Mouse (Mus musculus) adrenal gland, postnatal 14 days (tissue): ENCODE results near the gene Trappc2l. TPM values are rescaled to one million over a fixed set of nuclear protein-coding genes. Genes with fewer than 3 reads are reported as not detected.

Experiments used
- DNase-seq: peaks from one replicate; pipeline ENCODE4 v3.0.0; 2021; ENCODE audit warnings: mixed read lengths
- microRNA-seq, 2 experiments: library from miRNA; unstranded; fragments of <30 nt; microRNA quantifications; one replicate each; pipeline ENCODE4 v1.2.0; 2021
- total RNA-seq: library from RNA; stranded (reverse); gene quantifications from 2 replicates; pipeline ENCODE4 v1.2.3, GENCODE M21; 2021

Trappc2l gene
- total RNA-seq, 1 experiment from 2014 or later = 47.6 TPM

DNA sequence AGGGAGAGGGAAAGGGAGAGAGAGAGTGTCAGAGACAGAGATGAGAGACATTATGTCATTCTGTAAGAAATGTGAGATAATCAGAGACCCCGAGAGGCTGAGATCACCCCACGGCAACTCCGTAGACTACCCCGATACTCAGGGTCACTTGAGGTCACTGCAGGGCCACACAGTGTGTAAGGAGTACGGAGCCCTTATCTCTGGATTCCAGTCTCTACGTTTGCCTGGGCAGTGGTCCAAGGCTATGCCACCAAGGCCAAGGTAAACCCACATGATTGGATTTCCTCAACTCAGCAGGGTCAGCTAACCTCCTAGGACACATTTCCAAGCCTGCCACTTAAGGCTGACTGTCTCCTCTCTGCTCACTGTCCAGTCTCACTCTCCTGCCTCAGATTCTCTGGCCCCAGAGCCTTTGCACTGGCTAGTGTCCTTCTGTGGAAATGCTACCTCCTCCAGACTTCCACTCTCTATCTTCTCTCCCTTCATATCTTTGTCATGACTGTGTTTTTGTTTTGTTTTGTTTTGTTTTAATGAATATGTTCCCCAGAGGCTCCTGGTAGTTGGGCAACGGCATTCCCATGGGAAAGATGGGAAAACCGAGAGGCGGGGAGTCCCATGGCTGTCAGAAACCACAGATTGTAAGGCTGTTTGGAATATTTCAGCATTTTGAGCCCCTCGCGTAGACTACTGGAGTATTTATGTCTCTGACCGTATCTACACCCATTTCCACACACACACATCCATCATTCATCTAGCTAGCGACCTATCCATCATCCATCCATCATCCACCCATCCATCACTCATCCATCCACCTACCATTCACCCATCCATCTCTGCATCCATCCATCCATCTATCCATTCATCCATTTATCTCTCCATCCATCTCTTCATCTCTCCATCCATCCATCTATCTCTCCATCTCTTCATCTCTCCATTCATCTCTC is 44.9 kb downstream of the Trappc2l start:
- peak; percentile 91 for DNase-seq

DNA sequence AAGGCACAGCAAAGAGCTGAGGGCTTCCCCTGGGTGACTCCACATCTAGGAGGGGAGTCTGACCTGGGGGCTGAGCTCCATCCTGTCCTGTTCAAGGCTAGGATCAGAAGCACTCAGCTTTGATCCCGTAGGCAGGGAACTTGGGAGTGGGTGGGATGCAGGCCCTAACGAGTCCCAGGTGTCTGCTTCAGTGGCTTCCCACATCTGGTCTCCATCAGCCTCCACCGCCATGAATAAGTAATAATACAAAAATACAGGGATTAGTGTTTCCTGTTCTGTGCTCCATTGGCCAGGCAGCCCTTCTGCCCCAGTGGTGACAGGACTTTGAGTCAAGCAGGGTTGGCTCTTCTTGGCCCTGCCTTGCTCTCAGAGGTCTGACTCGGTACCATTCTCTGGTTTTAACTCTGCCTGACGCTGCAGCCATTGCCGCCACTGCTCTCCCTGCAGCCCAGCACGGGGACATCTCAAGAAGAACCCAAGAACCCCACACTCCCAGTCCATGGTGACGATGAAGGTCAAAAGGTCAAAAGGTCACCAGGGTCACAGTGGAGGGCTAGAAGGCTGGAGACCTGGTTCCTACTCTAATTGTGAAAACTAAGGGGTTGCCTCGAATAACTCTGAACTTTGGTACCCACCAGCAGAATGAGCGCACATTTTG is 46.8 kb downstream of the Trappc2l start:
- DNase-seq = no peak

DNA sequence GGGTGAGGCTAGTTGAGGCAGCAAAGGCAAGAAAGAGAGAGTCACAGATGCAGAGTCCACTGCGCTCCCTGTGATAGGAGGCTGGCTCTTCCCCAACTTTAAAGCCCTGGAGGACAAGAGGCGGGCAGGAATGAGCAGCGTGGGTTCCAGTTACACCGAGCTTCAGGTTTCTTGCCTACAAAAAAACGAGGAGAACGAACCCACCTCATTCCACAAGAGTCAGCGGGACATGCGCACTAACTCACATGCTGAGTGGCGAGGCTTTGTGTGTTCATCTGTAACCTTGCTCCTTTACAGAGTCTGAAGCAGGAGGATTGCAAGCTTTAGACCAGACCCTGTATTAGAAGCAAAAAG is 47.3 kb downstream of the Trappc2l start:
- no peak for DNase-seq

DNA sequence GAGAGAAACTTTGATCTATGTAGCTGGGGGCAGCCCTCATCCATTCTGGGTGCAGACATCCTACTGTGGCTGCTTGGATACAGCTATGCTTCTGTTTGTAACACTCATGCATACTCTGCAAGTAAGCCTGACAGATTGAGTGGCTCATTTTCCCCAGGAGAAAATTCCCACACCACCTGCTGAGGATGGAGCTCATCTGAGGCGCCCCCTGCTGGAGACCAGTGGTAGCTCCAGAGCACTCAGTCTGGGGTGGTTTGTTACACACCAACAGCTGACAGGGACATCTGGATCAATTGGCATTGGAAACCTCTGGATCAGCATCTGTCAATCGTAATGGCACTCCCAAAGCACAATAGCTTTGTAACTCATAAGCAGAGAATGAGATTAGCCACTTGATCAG is 48.6 kb downstream of the Trappc2l start:
- no peak for DNase-seq

DNA sequence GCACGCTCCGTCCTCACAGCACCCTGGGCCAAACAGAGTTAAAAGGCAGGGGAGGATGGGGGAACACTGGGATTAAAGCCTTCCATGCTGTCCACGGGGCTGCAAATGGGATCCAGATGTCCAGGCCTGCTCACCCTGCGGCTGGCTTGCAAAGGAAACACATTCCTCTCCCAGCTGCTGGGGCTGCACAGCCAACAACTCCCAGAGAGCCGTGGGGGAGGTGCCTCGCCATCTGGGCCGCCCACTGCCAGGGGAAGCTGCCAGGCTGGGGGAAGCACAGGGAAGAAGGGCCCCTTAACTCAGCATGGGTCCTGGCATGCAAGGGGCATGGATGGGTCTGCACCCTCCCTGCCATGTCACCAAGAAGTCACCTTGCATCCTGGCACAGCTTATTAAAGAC is 49.7 kb downstream of the Trappc2l start:
- DNase-seq = peak; percentile 73

DNA sequence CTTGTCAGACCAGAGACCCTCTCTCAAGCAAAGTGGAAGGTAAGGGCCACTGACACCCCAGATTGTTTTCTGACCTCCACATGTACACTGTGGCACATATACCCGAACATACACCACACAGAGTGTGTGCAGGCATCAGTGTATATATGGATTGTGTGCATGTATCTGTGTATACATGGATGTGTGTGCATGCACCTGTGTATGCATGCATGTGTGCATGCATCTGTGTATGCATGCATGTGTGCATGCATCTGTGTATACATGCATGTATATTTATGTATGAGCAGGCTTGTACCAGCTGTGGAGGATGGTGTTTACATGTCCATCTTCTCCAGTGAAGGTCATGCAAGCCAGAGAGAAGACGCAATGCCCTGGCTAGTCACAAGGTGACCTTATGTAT is 50.5 kb downstream of the Trappc2l start:
- DNase-seq = no peak

DNA sequence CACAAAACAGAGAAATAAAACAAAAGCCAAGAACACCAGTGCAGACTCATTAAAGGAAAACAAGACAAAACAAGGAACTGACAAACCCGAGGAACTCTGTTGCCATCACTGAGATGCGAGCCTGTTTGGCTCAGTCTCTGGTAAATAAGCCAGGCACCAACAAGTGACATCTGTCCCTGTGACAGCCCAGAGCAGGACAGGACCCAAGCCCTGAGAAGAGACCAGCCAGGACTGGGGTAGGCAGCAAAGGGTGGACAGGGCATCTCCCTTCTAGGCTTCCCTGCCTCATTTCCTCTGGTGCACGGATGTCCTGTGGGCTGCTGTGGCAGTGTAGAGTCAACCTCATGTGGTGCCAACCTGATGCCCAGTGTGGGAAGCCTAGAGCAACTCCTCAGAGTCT is 51.7 kb downstream of the Trappc2l start:
- DNase-seq = no peak

DNA sequence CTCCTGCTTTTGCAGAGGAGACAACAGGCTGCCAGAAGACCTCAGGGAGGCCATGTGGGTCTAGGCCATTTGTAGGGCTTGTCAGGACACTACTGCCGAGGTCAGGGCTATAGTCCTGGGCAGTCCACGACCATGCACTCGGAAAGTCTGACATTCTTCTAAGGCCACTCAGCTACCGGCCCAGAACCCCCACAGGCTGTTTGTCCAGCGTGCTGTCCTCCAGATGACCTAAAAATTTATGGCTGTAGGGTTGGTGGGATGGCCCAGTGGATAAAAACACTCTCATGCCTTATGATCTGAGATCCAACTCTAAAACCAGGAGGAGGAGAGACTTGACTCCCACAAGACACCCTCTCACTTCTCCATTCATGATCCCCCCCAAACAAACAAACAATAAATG is 52.2 kb downstream of the Trappc2l start:
- no peak for DNase-seq

DNA sequence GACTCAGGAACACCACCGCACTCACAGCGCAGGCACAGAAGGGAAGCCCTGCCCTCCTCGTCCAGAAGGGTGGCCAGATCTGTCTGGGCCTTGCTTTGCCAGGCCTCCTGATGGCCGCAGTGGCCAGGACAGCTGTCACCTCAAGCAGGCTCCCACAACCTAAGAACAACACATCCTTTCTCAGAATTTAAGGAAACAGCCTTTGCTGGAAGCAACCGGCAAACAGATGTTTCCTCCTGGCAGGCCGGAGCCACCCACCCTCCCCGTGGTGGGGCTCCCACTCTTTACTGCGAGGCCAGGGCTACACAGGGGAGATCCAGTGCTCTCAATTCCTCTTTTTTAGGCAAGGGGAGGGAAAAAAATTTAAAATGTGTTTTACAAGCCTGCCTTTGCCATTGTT is 53.8 kb downstream of the Trappc2l start:
- peak; percentile 63 for DNase-seq

DNA sequence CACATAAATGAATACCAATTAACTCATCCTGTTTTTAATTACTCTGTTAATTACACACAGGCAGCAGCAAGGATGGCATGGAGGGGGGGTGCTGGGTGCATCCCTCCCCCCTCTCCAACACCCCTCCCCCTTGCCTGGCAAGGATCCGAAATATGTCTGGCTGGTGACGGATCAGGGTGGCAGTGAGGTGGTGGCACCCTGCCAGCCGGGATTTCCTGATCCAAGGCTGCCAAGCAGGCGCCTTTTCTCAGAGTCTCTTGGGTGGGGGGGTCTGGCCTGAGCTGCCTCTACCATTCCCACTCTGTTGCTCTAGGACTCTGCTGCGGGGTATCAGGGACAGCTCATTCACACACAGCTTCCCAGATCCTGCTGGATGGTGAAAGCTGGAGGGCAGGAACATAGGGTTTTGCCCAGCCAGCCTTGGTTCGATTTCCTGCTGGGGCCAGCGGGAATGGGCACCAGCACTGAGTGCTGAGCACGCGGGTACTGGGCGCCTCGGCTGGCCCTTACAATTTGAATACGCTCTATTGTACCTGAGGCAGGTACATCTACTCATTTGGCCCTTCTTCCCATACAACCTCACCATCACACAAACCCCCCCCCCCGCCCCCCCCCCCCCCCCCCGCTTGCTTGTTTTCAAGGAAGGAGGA is 54.4 kb downstream of the Trappc2l start:
- DNase-seq = peak; percentile 92

Small RNAs within 50 kb of the gene (microRNA-seq; reads per million reads assigned to microRNA genes)
- 0 reads per million in 2 experiments for gene Mir6396

Other genes with a start within 250 kb of the Trappc2l start
- 39.5 and 40.6 TPM in 2 replicates for gene Zc3h18, start 235.0 kb upstream of the Trappc2l start, total RNA-seq
- gene Il17c, start 189.6 kb upstream of the Trappc2l start, total RNA-seq = not detected in 2 replicates
- 25.5 and 47.7 TPM in 2 replicates for gene Cyba, start 178.7 kb upstream of the Trappc2l start, total RNA-seq
- gene Mvd, start 168.2 kb upstream of the Trappc2l start, total RNA-seq = 10.6 and 13.3 TPM in 2 replicates
- 0.45 TPM in 1 of 2 replicates, not detected in the other for gene Snai3, start 150.9 kb upstream of the Trappc2l start, total RNA-seq
- gene Rnf166, start 135.6 kb upstream of the Trappc2l start, total RNA-seq = 37.9 and 38.5 TPM in 2 replicates
- gene Ctu2, start 135.5 kb upstream of the Trappc2l start, total RNA-seq = 21.3 and 23.0 TPM in 2 replicates
- 23.2 and 29.9 TPM in 2 replicates for gene Piezo1, start 60.3 kb upstream of the Trappc2l start, total RNA-seq
- gene Cdt1, start 43.6 kb upstream of the Trappc2l start, total RNA-seq = 15.5 and 15.8 TPM in 2 replicates
- 71.3 and 74.9 TPM in 2 replicates for gene Aprt, start 34.7 kb upstream of the Trappc2l start, total RNA-seq
- gene Galns, start 177 bp upstream of the Trappc2l start, total RNA-seq = 5.4 and 7.5 TPM in 2 replicates
- not detected in 2 replicates for gene Pabpn1l, start 11.1 kb downstream of the Trappc2l start, total RNA-seq
- gene Cbfa2t3, start 87.5 kb downstream of the Trappc2l start, total RNA-seq = 13.6 and 14.9 TPM in 2 replicates
- 48.0 and 50.6 TPM in 2 replicates for gene Acsf3, start 163.8 kb downstream of the Trappc2l start, total RNA-seq
- gene Cdh15, start 236.3 kb downstream of the Trappc2l start, total RNA-seq = 0.19 and 0.41 TPM in 2 replicates